Mouse (Mus musculus) lung, adult 2 months (tissue): ENCODE results near the gene Patl2.

Source experiments
- CTCF ChIP-seq: fragments of 200-500 bp; IDR thresholded peaks from 2 replicates; pipeline ENCODE4 v1.5.1; 2011; ENCODE audit warnings: mild to moderate bottlenecking, low read length, control low read depth; ENCODE audit not compliant: insufficient read depth
- POLR2A ChIP-seq: fragments of 200-500 bp; IDR thresholded peaks from 2 replicates; pipeline ENCODE4 v1.6.1; 2011; ENCODE audit warnings: low read depth, mild to moderate bottlenecking, control low read depth, low read length, borderline replicate concordance; ENCODE audit errors: extremely low read depth

DNA sequence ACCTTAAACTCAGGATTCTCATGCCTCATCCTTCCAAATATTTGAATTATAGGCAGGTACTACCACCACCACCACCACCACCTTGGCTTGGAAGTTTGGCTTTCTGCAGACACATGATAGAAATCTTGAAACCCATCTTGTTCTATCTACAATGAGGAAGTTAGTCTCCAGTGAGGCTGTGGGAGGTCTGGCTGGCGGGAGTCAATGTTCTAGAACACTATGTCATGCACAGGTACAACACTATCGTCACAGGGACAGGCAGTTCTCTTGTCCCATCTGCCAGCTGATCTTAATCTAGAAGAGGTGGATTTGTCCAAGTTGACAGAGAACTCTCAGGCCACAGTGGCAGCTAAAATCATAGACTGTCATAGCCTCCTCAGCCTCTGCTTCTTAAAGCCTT lies 53.4 kb downstream of the Patl2 start:
- TF ChIP-seq POLR2A (no peak), CTCF (no peak)
